Mouse (Mus musculus): Measurements from ENCODE around the gene Mlec. TPM values are rescaled to one million over a fixed set of nuclear protein-coding genes. Genes with fewer than 3 reads are reported as not detected.
A peak's percentile ranks its signal among the peaks of the same experiment; 100 is the strongest.

The Mlec gene
- polyA plus RNA-seq, 1 experiment = 60.3 TPM

DNA sequence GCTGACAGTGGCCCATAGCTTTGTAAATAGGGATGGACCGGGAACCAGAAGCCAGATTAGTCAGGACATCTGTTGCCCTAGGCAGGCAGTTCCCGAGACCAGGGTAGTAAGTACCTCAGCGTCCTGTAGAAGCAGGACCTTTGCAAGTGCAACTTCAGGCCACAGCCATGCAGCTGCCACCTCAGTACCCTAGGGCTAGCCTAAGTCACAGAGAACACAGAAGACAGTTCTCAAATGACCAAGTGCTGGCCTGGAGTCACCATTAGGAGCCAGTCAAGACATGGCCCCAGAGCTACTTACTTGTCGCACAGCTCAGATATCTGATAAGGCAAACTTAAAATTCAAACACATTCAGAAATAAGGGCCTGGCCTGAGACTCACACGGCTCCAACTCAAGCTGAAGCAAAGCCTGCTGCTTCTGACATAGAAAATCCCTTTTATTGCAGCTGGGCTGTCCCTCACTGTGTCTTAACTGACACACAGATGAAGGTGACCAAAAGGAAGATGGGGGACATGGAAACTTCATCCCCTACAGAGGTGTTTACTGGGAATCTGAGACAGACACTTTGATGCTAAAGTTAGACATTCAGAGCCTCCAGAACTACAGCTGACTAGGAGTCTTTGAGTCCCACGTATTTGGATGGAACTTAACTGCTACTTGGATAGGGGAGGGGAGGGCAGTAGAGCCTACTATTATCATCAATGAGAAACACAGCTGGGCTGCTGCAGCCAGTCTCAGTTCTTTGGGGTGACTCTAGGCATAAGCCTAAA is 11.8 kb downstream of the Mlec start:
- no peak overlapping the region for H3K4me3 ChIP-seq (ENCODE audit: insufficient read depth, low read length)
- H3K27ac ChIP-seq (ENCODE audit: insufficient read depth, low read depth, low read length) = no peak overlapping the region
- TF ChIP-seq POLR2A (IDR thresholded peaks at IDR 0.05; ENCODE audit: borderline replicate concordance, low read depth, low read length) (no peak), CTCF (IDR thresholded peaks at IDR 0.05; ENCODE audit: low read depth, low read length) (no peak)
- no peaks in the 10 kb centered on the region for H3K4me1 ChIP-seq (ENCODE audit: control insufficient read depth, insufficient read depth, low read length)

- H3K4me1 ChIP-seq (ENCODE audit: control insufficient read depth, insufficient read depth, low read length) = no peaks in the 10 kb centered on the region
- H3K4me3 ChIP-seq (ENCODE audit: insufficient read depth, low read length) = no peak overlapping the region
- no peak overlapping the region for H3K27ac ChIP-seq (ENCODE audit: insufficient read depth, low read depth, low read length)
- TF ChIP-seq CTCF (IDR thresholded peaks at IDR 0.05; ENCODE audit: low read depth, low read length) = no peak
- no peak for TF ChIP-seq POLR2A (IDR thresholded peaks at IDR 0.05; ENCODE audit: borderline replicate concordance, low read depth, low read length)
Observed at GRCm38 (mm10) chr5:115145253-115145968, 12.6 kb downstream of the Mlec start.

DNA sequence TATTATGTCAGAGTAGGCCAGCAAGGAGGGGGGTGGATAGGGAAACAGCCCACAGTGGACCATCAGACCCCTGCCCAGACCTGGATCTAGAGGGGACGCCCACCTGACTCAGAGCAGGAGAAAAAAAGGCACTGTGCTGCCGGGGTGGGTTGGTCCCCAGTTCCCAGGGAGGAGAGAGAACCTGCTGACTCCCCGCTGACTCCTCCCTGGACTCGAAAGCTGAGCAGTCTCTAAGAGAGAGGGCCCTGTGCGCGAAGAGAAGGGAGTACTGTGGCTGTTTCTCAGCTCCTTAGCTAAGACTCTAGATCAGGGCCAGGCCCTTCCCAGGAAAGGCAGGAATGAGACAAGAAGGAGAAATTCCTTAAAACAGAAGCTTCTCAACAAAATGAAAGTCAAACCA is 13.5 kb downstream of the Mlec start:
- Histone ChIP-seq H3K27ac (ENCODE audit: insufficient read depth, low read depth, low read length) (no peak overlapping the region), H3K4me3 (ENCODE audit: insufficient read depth, low read length) (no peak overlapping the region), H3K4me1 (ENCODE audit: control insufficient read depth, insufficient read depth, low read length) (no peaks in the 10 kb centered on the region)
- TF ChIP-seq CTCF (IDR thresholded peaks at IDR 0.05; ENCODE audit: low read depth, low read length) (no peak), POLR2A (IDR thresholded peaks at IDR 0.05; ENCODE audit: borderline replicate concordance, low read depth, low read length) (no peak)

DNA sequence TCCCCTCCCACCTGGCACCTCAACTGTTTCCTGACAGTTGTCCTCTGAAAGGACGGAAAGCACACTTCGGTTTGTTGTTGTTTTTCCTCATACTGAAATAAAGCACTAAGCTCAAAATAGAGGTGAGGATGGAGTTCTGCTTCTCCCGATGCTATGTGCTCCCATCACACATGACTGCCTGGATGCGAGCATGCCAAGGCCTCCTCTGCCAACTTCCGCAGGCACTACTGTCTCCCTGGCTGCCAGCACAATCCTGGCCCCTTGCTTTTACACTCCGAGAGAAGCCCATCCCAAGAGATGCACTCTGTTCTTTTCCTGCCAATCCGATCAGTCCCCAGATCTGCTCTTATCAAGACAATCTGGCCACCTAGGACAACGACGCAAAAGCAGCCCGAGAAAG is 14.4 kb downstream of the Mlec start:
- TF ChIP-seq POLR2A (IDR thresholded peaks at IDR 0.05; ENCODE audit: borderline replicate concordance, low read depth, low read length) (no peak), CTCF (IDR thresholded peaks at IDR 0.05; ENCODE audit: low read depth, low read length) (no peak)
- no peak overlapping the region for H3K4me3 ChIP-seq (ENCODE audit: insufficient read depth, low read length)
- no peak overlapping the region for H3K27ac ChIP-seq (ENCODE audit: insufficient read depth, low read depth, low read length)
- H3K4me1 ChIP-seq (ENCODE audit: control insufficient read depth, insufficient read depth, low read length) = no peaks in the 10 kb centered on the region

- Histone ChIP-seq H3K27ac (ENCODE audit: insufficient read depth, low read depth, low read length) (no peak overlapping the region), H3K4me1 (ENCODE audit: control insufficient read depth, insufficient read depth, low read length) (peaks cover 4% of the 10 kb centered on the region; the same call in 1 of the 2 replicates), H3K4me3 (ENCODE audit: insufficient read depth, low read length) (no peak overlapping the region)
- TF ChIP-seq CTCF (IDR thresholded peaks at IDR 0.05; ENCODE audit: low read depth, low read length) (no peak), POLR2A (IDR thresholded peaks at IDR 0.05; ENCODE audit: borderline replicate concordance, low read depth, low read length) (no peak)
Observed at GRCm38 (mm10) chr5:115142166-115142697, 15.7 kb downstream of the Mlec start.

GRCm38 (mm10) chr5:115140726-115141125 is 17.3 kb downstream of the Mlec start:
- H3K4me3 ChIP-seq (ENCODE audit: insufficient read depth, low read length) = no peak overlapping the region
- TF ChIP-seq POLR2A (IDR thresholded peaks at IDR 0.05; ENCODE audit: borderline replicate concordance, low read depth, low read length) = no peak
- TF ChIP-seq CTCF (IDR thresholded peaks at IDR 0.05; ENCODE audit: low read depth, low read length) = no peak
- no peak overlapping the region for H3K27ac ChIP-seq (ENCODE audit: insufficient read depth, low read depth, low read length)
- H3K4me1 ChIP-seq (ENCODE audit: control insufficient read depth, insufficient read depth, low read length) = peaks cover 4% of the 10 kb centered on the region; the same call in 1 of the 2 replicates

GRCm38 (mm10) chr5:115139124-115139523 is 18.9 kb downstream of the Mlec start:
- H3K27ac ChIP-seq (ENCODE audit: insufficient read depth, low read depth, low read length) = no peak overlapping the region
- no peak for TF ChIP-seq POLR2A (IDR thresholded peaks at IDR 0.05; ENCODE audit: borderline replicate concordance, low read depth, low read length)
- no peak for TF ChIP-seq CTCF (IDR thresholded peaks at IDR 0.05; ENCODE audit: low read depth, low read length)
- H3K4me1 ChIP-seq (ENCODE audit: control insufficient read depth, insufficient read depth, low read length) = peaks cover 4% of the 10 kb centered on the region; the same call in 1 of the 2 replicates
- H3K4me3 ChIP-seq (ENCODE audit: insufficient read depth, low read length) = no peak overlapping the region

DNA sequence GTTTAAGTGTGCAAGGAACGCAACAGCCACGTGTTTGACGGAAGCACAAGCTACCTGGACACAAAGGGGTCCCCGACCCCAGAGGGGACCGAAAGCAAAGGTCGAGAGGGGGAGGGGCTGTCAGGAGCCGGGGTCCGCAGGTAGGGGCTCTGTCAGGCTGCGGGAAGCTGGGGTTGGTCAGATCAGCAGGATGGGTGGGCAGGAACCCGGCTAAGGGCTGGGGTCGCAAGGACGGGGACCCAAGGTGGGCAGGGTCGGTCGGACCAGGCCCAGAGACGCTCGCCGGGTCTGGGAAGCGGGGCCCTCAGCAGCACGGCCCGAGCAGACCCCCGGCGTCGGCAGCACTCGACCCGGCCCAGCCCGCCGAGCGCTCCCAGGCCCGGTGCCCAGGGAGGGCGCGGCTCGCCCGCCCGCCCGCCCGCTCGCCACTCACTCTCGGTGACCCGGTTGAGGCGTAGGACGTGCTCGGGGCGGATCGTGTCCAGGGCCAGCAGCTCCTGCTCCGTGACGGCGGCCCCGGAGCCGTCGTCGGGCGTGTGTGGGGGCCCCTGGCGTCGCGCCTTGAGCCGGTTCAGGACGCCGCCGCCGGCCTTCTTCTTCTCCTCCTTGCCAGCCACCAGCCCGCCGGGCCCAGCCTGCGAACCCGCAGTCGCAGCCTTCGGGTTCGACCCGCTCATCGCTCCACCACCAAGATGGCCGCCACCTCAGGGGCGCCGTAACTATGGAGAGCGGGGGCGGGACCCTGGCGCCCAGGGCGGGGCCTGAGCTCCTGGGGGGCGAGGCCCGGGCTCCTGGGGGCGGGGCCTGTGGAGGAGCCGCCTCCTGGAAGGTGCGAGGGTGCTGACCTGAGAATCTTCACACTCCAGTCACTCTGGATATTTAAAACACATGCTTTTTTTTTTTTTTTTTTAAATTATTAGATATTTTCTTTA is 23.5 kb downstream of the Mlec start, which contains the start of gene Unc119b:
TSS of gene Unc119b (minus strand) at position 742 of the 932 bp plus-strand sequence.
- H3K4me1 ChIP-seq (ENCODE audit: control insufficient read depth, insufficient read depth, low read length) = peaks cover 8% of the 10 kb centered on the region
- TF ChIP-seq POLR2A (IDR thresholded peaks at IDR 0.05; ENCODE audit: borderline replicate concordance, low read depth, low read length) (no peak), CTCF (IDR thresholded peaks at IDR 0.05; ENCODE audit: low read depth, low read length) (no peak)
- no peak within 1 kb of the TSS for H3K27ac ChIP-seq (ENCODE audit: insufficient read depth, low read depth, low read length)
- peak within 1 kb of the TSS; percentile 87 for H3K4me3 ChIP-seq (ENCODE audit: insufficient read depth, low read length)

Measured in bone marrow macrophage, adult 2 months (primary cell).